Mouse (Mus musculus) limb, embryonic 13.5 days (tissue): ENCODE results near the gene Nabp2. TPM values are rescaled to one million over a fixed set of nuclear protein-coding genes. Genes with fewer than 3 reads are reported as not detected.

ENCODE experiments used
- ATAC-seq: fragments of 200-750 bp; cut with Nextera tagmentation; 2 replicates; pipeline ENCODE4 v1.8.0; 2017; ENCODE audit warnings: low read depth, moderate number of reproducible peaks, moderate TSS enrichment; ENCODE audit not compliant: low FRiP score
- H3K27ac ChIP-seq: fragments of 300-500 bp; sonication (generic); 2 replicates; pipeline ENCODE4 v1.5.1; 2015; ENCODE audit warnings: inconsistent platforms, mild to moderate bottlenecking, moderate library complexity
- H3K27me3 ChIP-seq: fragments of 300-500 bp; sonication (generic); 2 replicates; pipeline ENCODE4 v1.6.1; 2015; ENCODE audit warnings: mild to moderate bottlenecking, inconsistent platforms
- H3K36me3 ChIP-seq: fragments of 300-500 bp; sonication (generic); 2 replicates; pipeline ENCODE4 v1.6.1; 2015; ENCODE audit warnings: inconsistent platforms, mild to moderate bottlenecking, moderate library complexity
- H3K4me1 ChIP-seq: fragments of 300-500 bp; sonication (generic); 2 replicates; pipeline ENCODE4 v1.6.1; 2015; ENCODE audit warnings: inconsistent platforms
- H3K4me2 ChIP-seq: fragments of 300-500 bp; sonication (generic); replicated peaks from 2 replicates; pipeline ENCODE4 v1.6.1; 2015; ENCODE audit warnings: inconsistent platforms, mild to moderate bottlenecking, moderate library complexity
- H3K4me3 ChIP-seq: fragments of 300-500 bp; sonication (generic); 2 replicates; pipeline ENCODE4 v1.5.1; 2015; ENCODE audit warnings: moderate library complexity, mild to moderate bottlenecking, inconsistent platforms
- H3K9ac ChIP-seq: fragments of 300-500 bp; sonication (generic); 2 replicates; pipeline ENCODE4 v1.6.1; 2015; ENCODE audit warnings: mild to moderate bottlenecking, inconsistent platforms
- H3K9me3 ChIP-seq: fragments of 300-500 bp; sonication (generic); 2 replicates; pipeline ENCODE4 v1.6.1; 2016; ENCODE audit warnings: inconsistent platforms
- WGBS: fragments of 180-500 bp; shearing (Covaris S2); methylation state at CpG from one replicate; pipeline ENCODE4 v1.1.7; 2015; 5-methylcytosine and 5-hydroxymethylcytosine counted together
- polyA plus RNA-seq: library from polyadenylated mRNA; unstranded; fragments of >200 nt; fragmentation: Nextera tagmentation; extraction: Ambion mirVana; gene quantifications from 2 replicates; pipeline ENCODE4 v1.2.1, GENCODE M21; 2015

The Nabp2 gene
- polyA plus RNA-seq, result 60.6 and 61.4 TPM in 2 replicates

DNA sequence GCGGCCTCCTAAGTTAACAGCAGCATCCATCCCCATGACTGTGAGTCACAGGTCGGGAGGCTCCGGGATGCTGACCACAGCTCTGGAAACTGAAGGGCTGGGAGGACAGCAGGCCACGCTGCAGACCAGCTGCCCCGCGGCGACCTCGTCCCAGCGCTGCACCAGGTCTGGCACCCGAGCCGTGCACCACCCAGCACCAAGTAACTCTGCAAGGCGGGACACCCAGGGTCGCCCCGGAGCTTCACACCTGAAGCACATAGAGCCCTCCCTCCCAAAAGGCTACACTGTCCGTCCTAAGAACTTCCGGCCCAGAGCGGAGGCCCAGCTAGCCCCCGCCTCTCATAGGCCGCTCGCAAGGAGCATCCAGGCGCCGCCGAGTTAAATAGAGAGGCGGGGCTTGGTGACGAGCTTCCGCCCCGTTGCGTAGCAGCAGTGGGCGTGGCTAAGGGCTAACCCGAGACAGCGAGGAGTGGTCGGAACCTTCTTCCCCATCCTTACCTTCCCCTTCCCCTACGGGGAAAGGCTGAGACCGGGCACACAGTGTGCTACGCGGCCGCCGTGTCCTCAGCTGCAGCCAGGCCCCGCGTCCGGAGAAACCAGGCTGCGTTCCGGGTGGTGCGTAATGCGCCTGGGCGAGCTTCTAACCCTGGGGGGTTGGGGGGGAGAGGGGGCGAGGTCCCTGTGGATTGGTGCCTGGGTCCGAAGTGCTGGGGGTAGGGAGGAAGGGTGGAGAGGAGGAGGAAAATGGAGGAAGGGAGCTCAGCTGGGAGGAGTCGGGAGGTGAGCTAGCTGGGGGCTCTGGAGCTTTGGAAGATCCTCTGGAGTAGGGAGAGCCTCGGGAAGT lies at the start of gene Nabp2, which contains the start of gene Rnf41:
Gene Nabp2, minus strand, starts transcription at position 282 of the 844 bp plus-strand sequence.
Gene Rnf41, plus strand, starts transcription at position 447 of the 844 bp plus-strand sequence.
- H3K4me1 ChIP-seq, result peaks cover 36% of the 10 kb centered on the region
- peaks cover 44% of the 10 kb centered on the region for H3K36me3 ChIP-seq
- peak within 1 kb of the TSS; percentile 97 for H3K4me2 ChIP-seq
- H3K4me3 ChIP-seq, result peak within 1 kb of the TSS; percentile 91
- no peaks in the 10 kb centered on the region for H3K27me3 ChIP-seq
- peak within 1 kb of the TSS; percentile 90 for H3K9ac ChIP-seq
- WGBS, result under 1% methylated on average over 50 of the region's 50 CpGs
- H3K9me3 ChIP-seq, result no peaks in the 10 kb centered on the region
- H3K27ac ChIP-seq, result peak within 1 kb of the TSS; percentile 92
- ATAC-seq, result peak; percentile 91

DNA sequence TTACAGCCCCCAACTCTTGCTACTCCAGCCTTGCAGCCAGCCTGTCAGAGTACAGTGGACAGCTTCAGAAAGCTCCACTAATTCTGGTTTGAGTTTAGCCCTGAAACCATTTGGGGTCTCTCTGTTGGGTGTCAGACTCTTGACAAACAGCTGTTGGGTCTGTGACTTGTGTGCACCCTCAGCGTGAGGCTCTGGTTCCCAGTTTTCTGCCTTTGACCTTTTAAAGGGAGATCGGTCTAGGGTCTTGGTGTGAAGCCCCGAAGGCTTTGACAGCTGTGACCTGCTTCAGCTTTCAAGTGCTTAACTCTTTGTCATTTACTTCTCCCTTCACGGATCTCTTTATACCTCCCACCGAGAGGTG lies 49.0 kb upstream of the Nabp2 start:
- Histone ChIP-seq H3K36me3 (peaks cover 43% of the 10 kb centered on the region), H3K27me3 (no peaks in the 10 kb centered on the region), H3K4me2 (peak overlapping the region; percentile 85), H3K9ac (peak overlapping the region; percentile 97), H3K4me3 (peak overlapping the region; percentile 93), H3K4me1 (peaks cover 11% of the 10 kb centered on the region), H3K27ac (peak overlapping the region; percentile 94; the same call in 1 of the 2 replicates), H3K9me3 (no peaks in the 10 kb centered on the region)
- no peak for ATAC-seq
- under 1% methylated on average over 5 of the region's 5 CpGs for WGBS

DNA sequence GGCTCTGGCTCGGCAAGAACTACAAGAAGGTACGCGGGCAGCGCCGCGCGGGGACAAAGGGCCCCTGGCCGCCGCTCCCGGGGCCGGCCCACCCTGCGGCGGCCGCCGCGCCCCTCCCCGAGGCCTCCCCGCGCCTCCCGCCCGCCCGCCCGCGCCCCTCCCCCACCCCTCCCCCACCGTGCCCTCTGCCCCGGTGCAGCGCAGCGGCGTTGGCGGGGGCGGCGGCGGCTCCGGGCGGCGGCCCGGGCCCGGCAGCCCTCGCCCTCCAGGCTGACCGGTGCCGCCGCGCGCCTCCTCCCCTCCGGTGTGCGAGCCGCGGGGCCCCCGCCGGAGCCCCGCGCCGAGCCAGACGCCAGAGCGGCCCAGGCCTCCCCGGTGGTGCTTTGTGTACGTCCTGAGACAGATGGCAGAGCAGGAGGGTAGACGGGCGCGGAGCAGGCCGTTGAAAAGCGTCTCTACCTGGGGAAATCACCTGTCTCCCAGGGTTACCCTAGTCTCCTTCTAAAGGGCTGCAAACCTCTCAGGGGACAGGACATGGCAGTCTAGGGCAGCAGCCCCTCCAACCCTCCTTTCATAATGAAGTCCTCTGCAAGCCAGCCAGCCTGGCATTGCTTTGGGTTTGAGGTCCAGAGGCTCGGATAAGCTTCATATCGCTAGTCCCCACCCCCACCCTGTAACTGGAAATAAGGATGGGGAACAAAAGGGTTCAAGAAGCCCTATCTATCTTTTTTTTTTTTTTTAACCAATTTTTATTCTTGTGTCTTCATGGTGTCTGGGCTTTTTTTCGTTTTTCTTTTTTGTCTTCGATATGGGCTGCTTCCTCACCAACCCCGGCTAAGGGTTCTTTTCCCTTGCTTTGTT lies 48.3 kb upstream of the Nabp2 start:
- ATAC-seq, result peak; percentile 65
- WGBS, result 1% methylated on average over 25 of the region's 67 CpGs
- peaks cover 11% of the 10 kb centered on the region for H3K4me1 ChIP-seq
- no peaks in the 10 kb centered on the region for H3K9me3 ChIP-seq
- H3K27me3 ChIP-seq, result no peaks in the 10 kb centered on the region
- H3K9ac ChIP-seq, result peak overlapping the region; percentile 97
- peak overlapping the region; percentile 94 for H3K27ac ChIP-seq
- H3K36me3 ChIP-seq, result peaks cover 37% of the 10 kb centered on the region
- H3K4me3 ChIP-seq, result peak overlapping the region; percentile 93
- H3K4me2 ChIP-seq, result peak overlapping the region; percentile 85

DNA sequence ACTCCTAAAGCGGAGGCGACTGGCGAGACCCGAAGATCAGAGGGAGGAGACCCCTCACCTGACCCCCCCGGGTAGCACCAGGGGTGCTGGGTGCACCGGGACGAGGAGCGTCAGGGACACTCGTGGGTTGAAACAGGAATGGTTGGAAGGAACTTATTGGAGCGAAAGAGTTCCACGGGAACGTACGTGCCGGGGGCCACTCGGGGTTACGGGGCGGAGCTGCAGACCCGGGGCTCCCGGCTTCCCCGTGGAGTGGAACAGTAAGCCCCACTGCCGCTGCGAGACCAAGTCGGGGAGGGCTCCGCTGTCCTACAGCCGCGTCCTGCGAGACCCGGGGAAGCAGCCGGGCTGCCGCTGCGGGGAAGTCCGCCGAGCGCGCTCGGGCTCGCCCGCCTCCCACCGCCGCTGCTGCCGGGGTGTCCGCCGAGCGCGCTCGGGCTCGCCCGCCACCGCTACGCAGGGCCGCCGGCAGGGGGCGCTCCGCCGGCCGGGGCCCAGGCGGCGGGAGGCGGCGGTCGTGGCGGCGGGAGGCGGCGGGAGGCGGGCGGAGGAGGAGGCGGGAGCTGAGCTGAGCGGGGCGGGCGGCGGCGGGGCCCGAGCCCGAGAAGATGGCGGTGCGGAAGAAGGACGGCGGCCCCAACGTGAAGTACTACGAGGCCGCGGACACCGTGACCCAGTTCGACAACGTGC lies 47.6 kb upstream of the Nabp2 start, which contains the start of gene Smarcc2:
Gene Smarcc2, plus strand, starts transcription at position 530 of the 690 bp plus-strand sequence.
- peak within 1 kb of the TSS; percentile 93 for H3K4me3 ChIP-seq
- H3K27me3 ChIP-seq, result no peaks in the 10 kb centered on the region
- ATAC-seq, result peak; percentile 81
- H3K4me2 ChIP-seq, result peak within 1 kb of the TSS; percentile 85
- under 1% methylated on average over 75 of the region's 86 CpGs for WGBS
- H3K27ac ChIP-seq, result peak within 1 kb of the TSS; percentile 94
- H3K36me3 ChIP-seq, result peaks cover 29% of the 10 kb centered on the region
- H3K9me3 ChIP-seq, result no peaks in the 10 kb centered on the region
- H3K9ac ChIP-seq, result peak within 1 kb of the TSS; percentile 97
- peaks cover 11% of the 10 kb centered on the region for H3K4me1 ChIP-seq

DNA sequence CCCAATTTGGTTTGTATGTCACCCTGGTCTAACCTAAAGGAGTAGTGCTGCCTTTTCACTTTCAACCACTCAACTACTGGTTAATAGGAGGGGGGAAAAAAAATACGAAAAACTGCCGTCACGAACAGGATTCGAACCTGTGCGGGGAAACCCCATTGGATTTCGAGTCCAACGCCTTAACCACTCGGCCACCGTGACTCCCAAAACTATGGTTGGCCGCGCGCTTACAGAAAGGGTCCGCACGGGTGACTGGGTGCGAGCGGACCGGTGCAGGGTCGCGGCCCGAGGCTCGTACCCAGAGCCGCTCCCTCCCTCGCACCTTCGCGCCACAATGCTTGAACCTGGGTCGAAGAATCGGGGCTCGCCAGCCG lies 47.0 kb upstream of the Nabp2 start:
- Histone ChIP-seq H3K36me3 (peaks cover 24% of the 10 kb centered on the region), H3K4me1 (peaks cover 11% of the 10 kb centered on the region), H3K4me3 (peak overlapping the region; percentile 93), H3K27ac (peak overlapping the region; percentile 94), H3K9me3 (no peaks in the 10 kb centered on the region), H3K4me2 (peak overlapping the region; percentile 85), H3K9ac (peak overlapping the region; percentile 97), H3K27me3 (no peaks in the 10 kb centered on the region)
- under 1% methylated on average over 29 of the region's 29 CpGs for WGBS
- peak; percentile 55 for ATAC-seq

DNA sequence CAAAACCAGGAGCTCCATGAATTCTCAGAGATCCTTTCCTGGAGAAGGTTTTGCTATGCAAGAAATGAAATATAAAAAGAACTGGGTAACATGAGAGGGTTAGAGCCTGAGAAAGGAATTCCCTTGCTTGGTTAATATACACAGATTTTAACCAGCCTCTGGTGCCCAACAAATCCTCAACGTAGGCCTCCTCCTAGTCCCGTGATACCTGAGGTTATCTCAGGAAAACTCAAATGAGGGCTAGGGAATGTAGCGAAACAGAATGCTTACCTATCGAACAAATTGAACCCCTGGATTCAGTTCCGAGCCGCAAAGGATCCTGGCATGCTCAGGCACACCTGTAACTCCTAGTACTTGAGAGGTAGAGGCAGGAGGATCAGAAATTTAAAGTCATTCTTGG lies 46.4 kb upstream of the Nabp2 start:
- H3K4me2 ChIP-seq, result peak overlapping the region; percentile 85
- H3K4me1 ChIP-seq, result peaks cover 11% of the 10 kb centered on the region
- H3K9ac ChIP-seq, result no peak overlapping the region
- peaks cover 17% of the 10 kb centered on the region for H3K36me3 ChIP-seq
- no peak for ATAC-seq
- no peaks in the 10 kb centered on the region for H3K27me3 ChIP-seq
- no peaks in the 10 kb centered on the region for H3K9me3 ChIP-seq
- H3K4me3 ChIP-seq, result peak overlapping the region; percentile 93; the same call in 1 of the 2 replicates
- no peak overlapping the region for H3K27ac ChIP-seq
- WGBS, result 76% methylated on average over 6 of the region's 6 CpGs

DNA sequence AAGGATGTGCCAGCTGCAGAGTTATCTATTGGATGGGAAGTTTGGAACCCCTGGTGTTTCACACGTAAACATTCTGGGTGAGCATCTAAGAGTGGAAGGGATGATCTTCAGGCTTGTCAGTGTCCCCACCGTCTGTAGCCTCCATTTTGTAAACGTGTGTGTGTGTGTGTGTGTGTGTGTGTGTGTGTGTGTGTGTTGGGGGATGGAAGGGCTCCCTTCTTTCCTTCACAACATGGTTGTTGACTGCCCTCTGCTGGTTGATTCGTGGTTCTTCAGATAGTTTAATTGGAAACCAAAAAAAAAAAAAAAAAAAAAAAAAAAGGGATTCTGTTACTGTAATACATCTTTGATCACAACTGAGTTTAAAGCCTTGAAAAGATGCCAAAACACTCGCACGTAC lies 44.0 kb upstream of the Nabp2 start:
- Histone ChIP-seq H3K9me3 (no peaks in the 10 kb centered on the region), H3K9ac (no peak overlapping the region), H3K4me3 (peak overlapping the region; percentile 16; the same call in 1 of the 2 replicates), H3K27me3 (no peaks in the 10 kb centered on the region), H3K4me1 (peaks cover 2% of the 10 kb centered on the region), H3K36me3 (no peaks in the 10 kb centered on the region), H3K4me2 (peak overlapping the region; percentile 43), H3K27ac (no peak overlapping the region)
- 4% methylated on average over 6 of the region's 6 CpGs for WGBS
- ATAC-seq, result no peak

DNA sequence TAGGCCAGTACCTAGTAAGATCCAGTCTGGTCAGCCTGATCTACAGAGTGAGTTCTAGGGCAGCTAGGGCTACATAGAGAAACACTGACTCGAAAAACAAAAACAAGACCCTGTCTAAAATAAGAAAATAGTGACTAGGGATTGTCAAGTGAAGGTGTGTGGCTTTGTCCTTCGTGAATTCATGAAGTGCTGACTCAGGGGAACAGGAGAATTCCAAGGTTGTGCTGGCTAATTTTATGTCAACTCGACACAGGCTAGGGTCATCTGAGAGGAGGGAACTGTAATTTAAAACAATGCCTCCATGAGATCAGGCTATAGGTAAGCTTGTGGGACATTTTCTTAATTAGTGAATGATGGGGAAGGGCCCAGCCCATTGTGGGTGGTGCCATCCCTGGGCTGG lies 43.2 kb upstream of the Nabp2 start:
- no peaks in the 10 kb centered on the region for H3K9me3 ChIP-seq
- H3K36me3 ChIP-seq, result no peaks in the 10 kb centered on the region
- no peak overlapping the region for H3K9ac ChIP-seq
- no peak overlapping the region for H3K4me3 ChIP-seq
- no peak for ATAC-seq
- no peaks in the 10 kb centered on the region for H3K4me1 ChIP-seq
- no peaks in the 10 kb centered on the region for H3K27me3 ChIP-seq
- H3K4me2 ChIP-seq, result no peak overlapping the region
- 76% methylated on average over 3 of the region's 3 CpGs for WGBS
- no peak overlapping the region for H3K27ac ChIP-seq

DNA sequence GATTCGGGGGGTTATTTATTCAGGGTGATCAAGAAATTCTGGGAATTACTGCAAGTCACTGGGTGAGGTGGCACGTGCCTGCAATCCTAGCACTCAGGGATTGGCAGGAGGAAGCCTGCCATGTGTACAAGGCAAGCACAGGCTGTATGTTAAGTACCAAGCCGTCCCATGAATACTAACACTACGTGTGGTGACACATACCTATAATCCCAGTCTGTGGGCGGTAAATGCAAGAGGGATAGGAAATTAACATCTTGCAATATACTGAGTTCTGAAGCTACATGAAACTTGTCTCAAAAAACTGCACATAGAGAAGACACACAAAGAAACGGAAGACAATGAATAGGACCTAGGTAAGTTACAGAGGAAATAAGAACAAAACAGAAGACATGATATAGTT lies 39.7 kb upstream of the Nabp2 start:
- Histone ChIP-seq H3K9ac (no peak overlapping the region), H3K4me1 (no peaks in the 10 kb centered on the region), H3K36me3 (no peaks in the 10 kb centered on the region), H3K9me3 (no peaks in the 10 kb centered on the region), H3K27ac (no peak overlapping the region), H3K4me2 (no peak overlapping the region), H3K4me3 (no peak overlapping the region), H3K27me3 (no peaks in the 10 kb centered on the region)
- ATAC-seq, result no peak
- WGBS, result 83% methylated on average over 6 of the region's 6 CpGs

DNA sequence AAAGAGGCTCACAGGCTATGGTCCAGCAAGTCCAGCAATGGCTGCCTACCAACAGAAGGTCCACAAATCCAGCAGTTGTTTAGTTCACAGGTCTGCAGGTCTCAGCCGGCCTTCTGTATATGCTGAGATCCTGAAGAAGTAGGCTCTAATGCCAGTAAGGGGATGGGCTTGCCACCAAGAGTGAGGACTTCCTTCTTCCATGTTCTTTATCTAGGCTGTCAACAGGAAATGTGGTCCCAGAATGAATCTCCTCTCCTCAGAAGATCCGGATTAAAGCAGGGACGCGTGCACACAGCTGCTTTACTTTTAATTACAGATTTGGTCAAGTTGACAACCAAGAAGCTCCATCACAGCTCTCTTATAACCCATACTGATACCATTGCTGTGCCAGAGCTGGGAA lies 34.1 kb upstream of the Nabp2 start:
- Histone ChIP-seq H3K9ac (no peak overlapping the region), H3K27me3 (no peaks in the 10 kb centered on the region), H3K4me2 (no peak overlapping the region), H3K27ac (no peak overlapping the region), H3K36me3 (peaks cover 20% of the 10 kb centered on the region), H3K9me3 (no peaks in the 10 kb centered on the region), H3K4me1 (no peaks in the 10 kb centered on the region), H3K4me3 (no peak overlapping the region)
- WGBS, result 93% methylated on average over 4 of the region's 4 CpGs
- ATAC-seq, result no peak

DNA sequence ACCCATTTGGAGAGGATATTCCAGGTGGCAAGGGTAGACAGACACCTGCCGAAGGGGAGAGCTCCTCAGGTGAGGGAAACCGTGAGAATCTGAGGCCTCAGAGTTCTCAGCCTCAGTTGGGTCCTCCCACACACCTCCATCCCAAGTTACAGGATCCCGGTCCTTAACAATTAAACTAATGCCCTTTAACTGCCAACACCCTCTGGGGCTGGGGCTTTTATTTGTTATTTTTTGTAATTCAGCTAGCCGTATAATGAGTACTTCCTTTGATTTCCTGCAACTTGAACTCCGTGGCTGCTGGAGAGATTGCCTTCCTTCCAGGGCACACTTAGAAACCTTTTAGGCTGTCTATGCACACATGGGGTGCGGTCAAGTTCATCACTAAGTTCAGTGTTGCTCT lies 33.1 kb upstream of the Nabp2 start:
- WGBS, result 57% methylated on average over 6 of the region's 6 CpGs
- no peak overlapping the region for H3K4me2 ChIP-seq
- H3K27ac ChIP-seq, result no peak overlapping the region
- no peaks in the 10 kb centered on the region for H3K27me3 ChIP-seq
- no peaks in the 10 kb centered on the region for H3K9me3 ChIP-seq
- no peaks in the 10 kb centered on the region for H3K4me1 ChIP-seq
- H3K9ac ChIP-seq, result no peak overlapping the region
- ATAC-seq, result no peak
- H3K36me3 ChIP-seq, result peaks cover 31% of the 10 kb centered on the region
- no peak overlapping the region for H3K4me3 ChIP-seq
